Comparison of ENCODE assay signal across 26 mouse cellular contexts in the genomic region with DNA sequence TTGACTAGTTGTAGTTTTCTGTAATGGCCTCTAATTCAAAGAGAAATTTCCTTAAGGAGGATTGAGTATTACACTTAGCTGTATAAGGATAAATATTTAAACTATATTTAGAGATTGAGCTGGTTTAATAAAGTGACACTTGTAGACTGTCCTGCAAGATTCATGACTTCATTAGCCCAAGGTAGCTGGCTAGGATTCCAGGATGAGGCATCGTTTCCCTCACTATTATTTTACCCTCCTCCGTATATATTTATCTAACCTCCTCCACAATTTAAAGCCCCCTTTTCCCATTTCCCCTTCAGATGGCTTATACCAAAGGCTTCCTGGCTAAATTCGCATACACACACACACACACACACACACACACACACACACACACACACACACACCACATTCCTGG.
"Had no signal": no experiment of that assay in that cellular context is flagged by ENCODE, and none has a peak within 500 bp of the region (broad histone marks: within the 10 kb centered on the region; RNA-seq: fewer than 3 reads in every experiment).

No protein-coding gene starts in this region.

- H3K4me2 ChIP-seq: heart, embryonic 12.5 days; hindbrain, embryonic 12.5 days; hindbrain, embryonic 14.5 days; limb, embryonic 12.5 days; liver, embryonic 11.5 days; liver, embryonic 13.5 days; liver, embryonic 15.5 days had no signal

- H3K4me1 ChIP-seq: hindbrain, embryonic 10.5 days; hindbrain, embryonic 12.5 days; limb, embryonic 10.5 days; limb, embryonic 12.5 days; liver, embryonic 13.5 days; liver, embryonic 15.5 days had no signal

- H3K36me3 ChIP-seq: heart, embryonic 10.5 days; heart, embryonic 12.5 days; hindbrain, embryonic 10.5 days; hindbrain, embryonic 12.5 days; limb, embryonic 10.5 days; limb, embryonic 12.5 days; liver, embryonic 13.5 days; liver, embryonic 15.5 days had no signal

- ATAC-seq: forebrain, embryonic 16.5 days; hindbrain, embryonic 16.5 days; inflammation-experienced regulatory T-cells, adult 6 months; intestine, embryonic 16.5 days had no signal

- DNase-seq: gastrocnemius, adult 2 months; gastrocnemius, postnatal 10 days; gastrocnemius, postnatal 25 days; heart, adult 18-20 months; heart, postnatal 10 days; heart, postnatal 4 days; kidney, adult 18-20 months; kidney, adult 8-10 months; kidney, postnatal 14 days; liver; liver, embryonic 13.5 days had no signal

- H3K4me3 ChIP-seq: gastrocnemius, adult 2 months; heart, embryonic 10.5 days; heart, embryonic 12.5 days; hindbrain, embryonic 10.5 days; hindbrain, embryonic 12.5 days; layer of hippocampus, adult 2 months; left cerebral cortex, adult 2 months; limb, embryonic 10.5 days; limb, embryonic 12.5 days; liver, embryonic 13.5 days; liver, embryonic 15.5 days had no signal

- H3K27me3 ChIP-seq: heart, embryonic 12.5 days; hindbrain, embryonic 12.5 days; limb, embryonic 12.5 days; liver, embryonic 13.5 days; liver, embryonic 15.5 days had no signal

- H3K9me3 ChIP-seq: heart, embryonic 10.5 days; heart, embryonic 12.5 days; hindbrain, embryonic 10.5 days; hindbrain, embryonic 12.5 days; limb, embryonic 10.5 days; limb, embryonic 12.5 days; liver, embryonic 13.5 days; liver, embryonic 15.5 days had no signal

- H3K27ac ChIP-seq: gastrocnemius, adult 2 months; heart, embryonic 10.5 days; hindbrain, embryonic 10.5 days; hindbrain, embryonic 12.5 days; hindbrain, embryonic 14.5 days; layer of hippocampus, adult 2 months; left cerebral cortex, adult 2 months; limb, embryonic 10.5 days; limb, embryonic 12.5 days; liver, embryonic 13.5 days; liver, embryonic 15.5 days had no signal

- H3K9ac ChIP-seq: heart, embryonic 12.5 days; hindbrain, embryonic 12.5 days; hindbrain, embryonic 14.5 days; limb, embryonic 12.5 days; liver, embryonic 13.5 days; liver, embryonic 15.5 days had no signal
